8 mouse cellular contexts compared by ENCODE assay signal in the genomic region with DNA sequence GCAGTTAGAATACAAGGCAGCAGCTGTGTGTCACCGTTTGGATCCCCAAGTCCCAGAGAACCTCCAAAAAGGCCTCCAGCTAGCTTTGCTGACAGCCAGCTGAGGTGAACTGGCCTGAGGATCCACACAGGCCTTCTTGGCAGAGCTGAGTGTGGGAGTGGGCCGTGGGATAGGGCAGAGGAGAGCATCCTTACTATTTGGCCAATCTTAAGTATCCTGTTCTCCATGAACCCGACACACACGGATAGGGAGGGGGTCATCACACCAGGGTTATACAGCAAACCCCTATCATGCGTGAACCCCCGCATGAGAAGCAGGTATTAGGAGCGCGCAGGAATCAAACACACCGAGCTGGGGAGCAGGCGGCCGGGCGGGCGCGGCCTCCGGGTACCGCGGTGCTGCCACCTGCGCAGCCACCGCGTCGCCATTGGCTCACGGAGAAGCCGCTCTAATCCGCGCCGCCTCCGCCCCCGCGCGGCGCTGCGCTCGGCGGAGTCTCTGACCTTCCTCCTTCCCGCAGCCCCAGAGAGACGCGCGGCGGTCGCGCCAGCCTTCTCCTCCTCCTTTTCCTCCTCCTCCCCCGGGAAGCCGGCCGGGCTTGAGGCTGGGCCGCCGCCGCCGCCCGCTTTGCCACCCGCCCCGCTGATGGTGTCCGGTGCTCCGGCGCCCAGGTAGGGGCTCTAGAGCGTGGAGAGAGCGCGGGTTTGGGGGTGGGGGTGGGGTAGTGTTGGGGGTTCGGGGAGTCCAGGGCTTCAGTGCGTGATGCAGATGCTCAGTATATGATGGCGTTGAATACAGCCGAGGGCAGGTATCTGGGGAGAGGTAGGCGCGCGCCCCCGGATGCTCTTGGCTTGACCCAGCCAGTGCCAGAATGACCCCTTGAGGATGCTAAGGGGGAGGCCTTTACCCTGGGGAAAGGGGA. TPM values are rescaled to one million over a fixed set of nuclear protein-coding genes. Genes with fewer than 3 reads are reported as not detected.
DNase-seq lines count a peak whose midpoint lies in the region; ATAC-seq lines count a peak whose summit lies in the region.

Pacsin1 (plus strand) TSS at position 421 of the 922 bp plus-strand sequence.

- ATAC-seq in granulocyte monocyte progenitor cell, adult 5-6 weeks (replicated peaks; ENCODE audit: poor library complexity, severe bottlenecking), result peak; percentile 57
- ATAC-seq in megakaryocyte, adult 5-6 weeks (ENCODE audit: poor library complexity, severe bottlenecking), result peak; percentile 54
- ATAC-seq in megakaryocyte-erythroid progenitor cell, adult 5-6 weeks (replicated peaks; ENCODE audit: low FRiP score, low TSS enrichment, poor library complexity, severe bottlenecking), result no peak

- peak; percentile 50 for DNase-seq in ovary, postnatal 36 days (ENCODE audit: low spot score)
- DNase-seq in ovary, adult 18-20 months (ENCODE audit: low spot score), result no peak
- peak; percentile 93 to 96 for DNase-seq in cerebellum, postnatal 25 days
- peak; percentile 57 to 65 for DNase-seq in layer of hippocampus, postnatal 14 days (ENCODE audit: low spot score in 2 of 2)
- peak; percentile 74 for DNase-seq in right cerebral cortex, postnatal 4 days

RNA-seq across cellular contexts. Expression of gene Pacsin1, which starts in this region (rescaled TPM):
- total RNA-seq in granulocyte monocyte progenitor cell, adult 5-6 weeks (2014; fragmentation: Nextera tagmentation), result not detected in 2 replicates
- total RNA-seq in granulocyte monocyte progenitor cell, adult 5-6 weeks (2017), result 0.43 TPM in 1 of 2 replicates, not detected in the other
- total RNA-seq in layer of hippocampus, postnatal 14 days (2021), result 100 to 1,000 TPM; 270 to 280 TPM
- 0.87 and 1.2 TPM in 2 replicates for total RNA-seq in megakaryocyte, adult 5-6 weeks (2015)
- total RNA-seq in megakaryocyte, adult 5-6 weeks (2017), result 0.44 and 0.61 TPM in 2 replicates
- 0.64 TPM in 1 of 2 replicates, not detected in the other for total RNA-seq in megakaryocyte-erythroid progenitor cell, adult 5-6 weeks (2014; fragmentation: Nextera tagmentation)
- total RNA-seq in megakaryocyte-erythroid progenitor cell, adult 5-6 weeks (2017), result 0.11 TPM in 1 of 2 replicates, not detected in the other

Comparison
In these comparisons a context has a peak if more than half of its experiments do, and no peak if none do; other contexts are left out.
1. RNA of gene Pacsin1 (total RNA-seq): 270 to 280 TPM in layer of hippocampus, postnatal 14 days; 0.44 to 1.2 TPM in megakaryocyte, adult 5-6 weeks, 0.43 TPM in granulocyte monocyte progenitor cell, adult 5-6 weeks and 0.11 to 0.64 TPM in megakaryocyte-erythroid progenitor cell, adult 5-6 weeks; every median in the first group is over 100 times any median in the second.
2. Peak in ATAC-seq in granulocyte monocyte progenitor cell, adult 5-6 weeks; RNA of the gene not detected or under 1 TPM.